15 mouse cellular contexts compared by ENCODE assay signal in the genomic region with DNA sequence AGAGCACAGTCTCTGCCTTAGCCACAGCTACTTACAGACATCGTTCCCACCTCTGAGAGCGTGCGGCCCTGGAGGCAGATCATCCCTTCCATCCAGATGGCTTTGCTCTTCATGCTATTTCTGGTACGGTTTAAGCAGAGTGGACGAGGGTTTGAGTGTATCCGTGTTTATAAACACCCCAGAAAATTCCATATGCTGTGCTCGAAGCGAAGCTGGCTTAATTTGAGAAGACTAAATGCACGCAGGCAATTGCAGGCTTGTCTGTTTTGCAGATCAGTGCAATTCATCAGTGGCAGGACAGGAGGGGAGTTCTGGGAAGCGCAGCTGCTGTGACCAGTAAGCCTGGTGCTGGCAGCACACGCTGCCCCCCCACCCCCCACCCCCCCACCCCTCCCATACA.
DNase-seq lines count a peak whose midpoint lies in the region; ATAC-seq and TF ChIP-seq lines count a peak whose summit lies in the region.
"Had no signal": no experiment of that assay in that cellular context is flagged by ENCODE, and none has a peak within 500 bp of the region (broad histone marks: within the 10 kb centered on the region; RNA-seq: fewer than 3 reads in every experiment).

No protein-coding gene starts in this region.

- no peaks in the 10 kb centered on the region for H3K36me3 ChIP-seq in intestine, embryonic 15.5 days
- H3K36me3 ChIP-seq in intestine, postnatal 0 days (ENCODE audit: control insufficient read depth, insufficient read depth): no peaks in the 10 kb centered on the region
- H3K36me3 ChIP-seq in hindbrain, postnatal 0 days (ENCODE audit: insufficient read depth, low read length): no peaks in the 10 kb centered on the region
- H3K36me3 ChIP-seq in liver, embryonic 11.5 days (ENCODE audit: control insufficient read depth, insufficient read depth, low read length): no peaks in the 10 kb centered on the region
- H3K36me3 ChIP-seq: heart, embryonic 15.5 days; limb, embryonic 15.5 days had no signal

- ATAC-seq in intestine, embryonic 15.5 days: peak; percentile 70
- ATAC-seq in intestine, postnatal 0 days: no peak
- no peak for ATAC-seq in hindbrain, postnatal 0 days
- no peak for ATAC-seq in liver, embryonic 11.5 days (replicated peaks; ENCODE audit: low FRiP score)
- ATAC-seq: hindbrain, embryonic 16.5 days had no signal

- H3K9ac ChIP-seq in intestine, embryonic 15.5 days: no peak overlapping the region
- H3K9ac ChIP-seq in intestine, postnatal 0 days (ENCODE audit: low read depth, low read length): no peak overlapping the region
- no peak overlapping the region for H3K9ac ChIP-seq in hindbrain, postnatal 0 days (replicated peaks; ENCODE audit: low read length)
- H3K9ac ChIP-seq in liver, embryonic 11.5 days (ENCODE audit: low read depth, low read length): no peak overlapping the region
- H3K9ac ChIP-seq: heart, embryonic 15.5 days; limb, embryonic 15.5 days had no signal

- no peak overlapping the region for H3K4me3 ChIP-seq in intestine, embryonic 15.5 days (replicated peaks)
- no peak overlapping the region for H3K4me3 ChIP-seq in intestine, postnatal 0 days (ENCODE audit: low read depth, low read length)
- no peak overlapping the region for H3K4me3 ChIP-seq in left cerebral cortex, adult 2 months
- H3K4me3 ChIP-seq in hindbrain, postnatal 0 days (ENCODE audit: low read length): no peak overlapping the region
- H3K4me3 ChIP-seq in liver, embryonic 11.5 days (ENCODE audit: low read depth, low read length): no peak overlapping the region
- H3K4me3 ChIP-seq: heart, embryonic 15.5 days; limb, embryonic 15.5 days had no signal

- peak; percentile 26 to 34 for DNase-seq in frontal cortex, postnatal 14 days (ENCODE audit: low spot score in 2 of 2)
- DNase-seq in left cerebral cortex, adult 2 months (ENCODE audit: extremely low spot score in 1 of 2, low spot score in 2 of 2): peak; percentile 24 to 46
- DNase-seq in right cerebral cortex, postnatal 36 days (ENCODE audit: low spot score in 2 of 2): peak; percentile 54 to 55
- no peak for DNase-seq in hindbrain, postnatal 0 days (ENCODE audit: low spot score)
- DNase-seq in heart, postnatal 10 days: no peak
- DNase-seq in liver, embryonic 11.5 days (ENCODE audit: low spot score): no peak
- DNase-seq: cerebellum, adult 8-10 months; gastrocnemius, postnatal 25 days; thymus, postnatal 36 days had no signal

- no peak overlapping the region for H3K27ac ChIP-seq in intestine, embryonic 15.5 days
- no peak overlapping the region for H3K27ac ChIP-seq in intestine, postnatal 0 days (ENCODE audit: low read depth, low read length)
- H3K27ac ChIP-seq in left cerebral cortex, adult 2 months: no peak overlapping the region
- H3K27ac ChIP-seq in hindbrain, postnatal 0 days: no peak overlapping the region
- H3K27ac ChIP-seq in liver, embryonic 11.5 days (ENCODE audit: low read depth, low read length): no peak overlapping the region
- H3K27ac ChIP-seq: heart, embryonic 15.5 days; kidney, postnatal 0 days; limb, embryonic 15.5 days had no signal

- H3K27me3 ChIP-seq in intestine, embryonic 15.5 days (replicated peaks): no peaks in the 10 kb centered on the region
- H3K27me3 ChIP-seq in intestine, postnatal 0 days (replicated peaks; ENCODE audit: control insufficient read depth, insufficient read depth, low read length): no peaks in the 10 kb centered on the region
- H3K27me3 ChIP-seq in hindbrain, postnatal 0 days (ENCODE audit: insufficient read depth, low read length): no peaks in the 10 kb centered on the region
- H3K27me3 ChIP-seq in liver, embryonic 11.5 days (replicated peaks; ENCODE audit: control insufficient read depth, insufficient read depth, low read length): no peaks in the 10 kb centered on the region
- H3K27me3 ChIP-seq: heart, embryonic 15.5 days; limb, embryonic 15.5 days had no signal

- no peaks in the 10 kb centered on the region for H3K4me1 ChIP-seq in intestine, embryonic 15.5 days (replicated peaks)
- no peaks in the 10 kb centered on the region for H3K4me1 ChIP-seq in intestine, postnatal 0 days (replicated peaks; ENCODE audit: control insufficient read depth, insufficient read depth, low read length)
- no peaks in the 10 kb centered on the region for H3K4me1 ChIP-seq in hindbrain, postnatal 0 days (ENCODE audit: insufficient read depth, low read length)
- no peaks in the 10 kb centered on the region for H3K4me1 ChIP-seq in liver, embryonic 11.5 days (replicated peaks; ENCODE audit: control insufficient read depth, insufficient read depth, low read length)
- H3K4me1 ChIP-seq: heart, embryonic 15.5 days; limb, embryonic 15.5 days had no signal

- intact Hi-C loops in left cerebral cortex, adult 2 months (cut with DNase I): loop anchor here (1.0 to 2.0 kb wide), 2 partner anchors 50 to 125 kb away; no protein-coding TSS in a partner anchor
- intact Hi-C loops in heart, postnatal 10 days (cut with DNase I): no loop called here

- no peak overlapping the region for H3K4me2 ChIP-seq in intestine, embryonic 15.5 days (replicated peaks)
- no peak overlapping the region for H3K4me2 ChIP-seq in intestine, postnatal 0 days (replicated peaks; ENCODE audit: low read depth)
- H3K4me2 ChIP-seq in hindbrain, postnatal 0 days (ENCODE audit: low read depth, low read length): no peak overlapping the region
- H3K4me2 ChIP-seq in liver, embryonic 11.5 days: no peak overlapping the region
- H3K4me2 ChIP-seq: heart, embryonic 15.5 days; limb, embryonic 15.5 days had no signal

- WGBS in intestine, embryonic 15.5 days: 41% methylated on average over 11 of the region's 11 CpGs
- WGBS in intestine, postnatal 0 days: 62% methylated on average over 11 of the region's 11 CpGs
- WGBS in hindbrain, postnatal 0 days: 82% methylated on average over 11 of the region's 11 CpGs
- 80% methylated on average over 11 of the region's 11 CpGs for WGBS in liver, embryonic 11.5 days

- no peaks in the 10 kb centered on the region for H3K9me3 ChIP-seq in intestine, embryonic 15.5 days
- no peaks in the 10 kb centered on the region for H3K9me3 ChIP-seq in intestine, postnatal 0 days (ENCODE audit: control insufficient read depth)
- no peaks in the 10 kb centered on the region for H3K9me3 ChIP-seq in hindbrain, postnatal 0 days (ENCODE audit: low read length)
- H3K9me3 ChIP-seq in liver, embryonic 11.5 days (ENCODE audit: control insufficient read depth, low read length): no peaks in the 10 kb centered on the region
- H3K9me3 ChIP-seq: limb, embryonic 15.5 days had no signal

- no peak for TF ChIP-seq CTCF in intestine, postnatal 0 days (IDR thresholded peaks at IDR 0.05; ENCODE audit: low read depth)
- TF ChIP-seq CTCF in left cerebral cortex, adult 2 months (IDR thresholded peaks at IDR 0.05): no peak
- no peak for TF ChIP-seq CTCF in hindbrain, postnatal 0 days (IDR thresholded peaks at IDR 0.05; ENCODE audit: low read depth)

Comparison
In these comparisons a context has a peak if more than half of its experiments do, and no peak if none do; other contexts are left out.
1. DNase-seq: peak in frontal cortex, postnatal 14 days (2 of 2), left cerebral cortex, adult 2 months (2 of 2) and right cerebral cortex, postnatal 36 days (2 of 2); none in hindbrain, postnatal 0 days (single experiment), heart, postnatal 10 days (0 of 2) and liver, embryonic 11.5 days (single experiment).